Comparison of ENCODE assay signal across 14 mouse cellular contexts in the genomic region with DNA sequence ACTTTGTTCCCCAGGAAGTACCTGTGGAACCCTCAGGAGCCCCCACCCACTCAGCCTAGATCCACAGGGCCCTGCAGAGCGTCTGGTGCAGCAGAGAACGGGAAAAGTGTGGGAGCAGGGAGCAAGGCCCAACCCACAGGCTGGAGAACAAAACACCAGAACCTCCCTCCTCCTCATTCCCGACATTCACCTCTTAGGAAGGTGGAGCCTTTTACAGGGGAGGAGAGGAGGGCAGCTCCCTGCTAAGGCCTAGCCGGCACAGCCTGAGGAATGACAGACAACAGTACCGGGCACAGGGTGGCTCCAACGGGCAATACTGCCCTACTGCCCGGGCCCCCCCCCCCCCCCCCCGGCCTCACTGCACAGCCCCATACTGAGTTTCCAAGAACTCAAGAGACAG. TPM values are rescaled to one million over a fixed set of nuclear protein-coding genes. Genes with fewer than 3 reads are reported as not detected.
DNase-seq lines count a peak whose midpoint lies in the region; ATAC-seq and TF ChIP-seq lines count a peak whose summit lies in the region.
"Had no signal": no experiment of that assay in that cellular context is flagged by ENCODE, and none has a peak within 500 bp of the region (broad histone marks: within the 10 kb centered on the region; RNA-seq: fewer than 3 reads in every experiment).

No protein-coding gene starts in this region.

- no peak overlapping the region for H3K27ac ChIP-seq in kidney, postnatal 0 days
- H3K27ac ChIP-seq: liver, embryonic 13.5 days had no signal

- no peak for ATAC-seq in kidney, postnatal 0 days (replicated peaks; ENCODE audit: low FRiP score, low read depth)
- ATAC-seq: forebrain, embryonic 16.5 days; hindbrain, embryonic 16.5 days had no signal

- peak; percentile 56 for DNase-seq in kidney, postnatal 0 days (ENCODE audit: low spot score)
- DNase-seq in kidney, adult 8-10 months: no peak
- DNase-seq in 3T3-L1 (ENCODE audit: low read depth, low spot score): peak; percentile 91
- DNase-seq in ES-CJ7 (ENCODE audit: low read depth, low spot score): peak; percentile 30
- peak; percentile 50 for DNase-seq in lung, postnatal 25 days (ENCODE audit: low spot score)
- no peak for DNase-seq in cerebellum, adult 8-10 months
- no peak for DNase-seq in adrenal gland, adult 8-10 months
- DNase-seq: gastrocnemius, postnatal 10 days; kidney, adult 9 months; liver, embryonic 13.5 days; right cerebral cortex, postnatal 4 days; thymus, postnatal 25 days had no signal

- no peak for TF ChIP-seq CTCF in kidney, postnatal 0 days (IDR thresholded peaks at IDR 0.05; ENCODE audit: low read depth)

- no peaks in the 10 kb centered on the region for H3K27me3 ChIP-seq in kidney, postnatal 0 days (ENCODE audit: insufficient read depth, low read length)
- H3K27me3 ChIP-seq: liver, embryonic 13.5 days had no signal

- H3K36me3 ChIP-seq in kidney, postnatal 0 days (ENCODE audit: insufficient read depth, low read length): no peaks in the 10 kb centered on the region
- H3K36me3 ChIP-seq: liver, embryonic 13.5 days had no signal

- H3K9me3 ChIP-seq in kidney, postnatal 0 days (replicated peaks; ENCODE audit: low read length): no peaks in the 10 kb centered on the region
- H3K9me3 ChIP-seq: liver, embryonic 13.5 days had no signal

- H3K4me3 ChIP-seq in kidney, postnatal 0 days (replicated peaks; ENCODE audit: low read depth, low read length): no peak overlapping the region
- H3K4me3 ChIP-seq: liver, embryonic 13.5 days had no signal

- H3K4me2 ChIP-seq in kidney, postnatal 0 days (ENCODE audit: low read length): no peak overlapping the region
- H3K4me2 ChIP-seq: liver, embryonic 13.5 days had no signal

- H3K4me1 ChIP-seq in kidney, postnatal 0 days (replicated peaks; ENCODE audit: insufficient read depth, low read length): peaks cover 27% of the 10 kb centered on the region; the same call in 1 of the 2 replicates

- no peak overlapping the region for H3K9ac ChIP-seq in kidney, postnatal 0 days (ENCODE audit: low read depth, low read length)
- H3K9ac ChIP-seq: liver, embryonic 13.5 days had no signal

- WGBS in kidney, postnatal 0 days: 37% methylated on average over 8 of the region's 8 CpGs

RNA-seq across cellular contexts. Expression of a gene that starts 44.0 kb away (rescaled TPM):
- polyA plus RNA-seq in kidney, postnatal 0 days (2015; fragmentation: Nextera tagmentation; extraction: Ambion mirVana): 2.8 and 3.3 TPM in 2 replicates
- total RNA-seq in adrenal gland, adult 8-10 months (2022): 10 to 100 TPM; 26.2 to 35.0 (median 29.2) TPM

RNA-seq across cellular contexts. Expression of a gene that starts 44.2 kb away (rescaled TPM):
- polyA plus RNA-seq in kidney, postnatal 0 days (2015; fragmentation: Nextera tagmentation; extraction: Ambion mirVana): 74.3 and 80.6 TPM in 2 replicates
- 100 to 1,000 TPM; 119 to 134 (median 127) TPM for total RNA-seq in adrenal gland, adult 8-10 months (2022)

RNA-seq across cellular contexts. Expression of a gene that starts 51.9 kb away (rescaled TPM):
- polyA plus RNA-seq in kidney, postnatal 0 days (2015; fragmentation: Nextera tagmentation; extraction: Ambion mirVana): 7.2 and 7.7 TPM in 2 replicates
- 10 to 100 TPM; 24.6 to 36.3 (median 29.0) TPM for total RNA-seq in adrenal gland, adult 8-10 months (2022)

Comparison
In these comparisons a context has a peak if more than half of its experiments do, and no peak if none do; other contexts are left out.
1. DNase-seq: peak in kidney, postnatal 0 days (single experiment), 3T3-L1 (single experiment), ES-CJ7 (single experiment) and lung, postnatal 25 days (single experiment); none in kidney, adult 8-10 months (0 of 2), cerebellum, adult 8-10 months (single experiment) and adrenal gland, adult 8-10 months (single experiment).